Mouse (Mus musculus): ENCODE data around the gene Magea1. TPM values are rescaled to one million over a fixed set of nuclear protein-coding genes. Genes with fewer than 3 reads are reported as not detected.

The Magea1 gene
- polyA plus RNA-seq (2012; rRNA removed; ENCODE audit: low replicate concordance) = not detected in 2 replicates

GRCm38 (mm10) chrX:155089693-155090092, at the start of gene Magea1:
TSS of gene Magea1 (minus strand) at chrX:155089793.

GRCm38 (mm10) chrX:155128312-155128711, 38.7 kb upstream of the Magea1 start, which contains the start of gene Cldn34b2:
TSS of gene Cldn34b2 (minus strand) at chrX:155128412.

GRCm38 (mm10) chrX:155093566-155093965, 4.0 kb upstream of the Magea1 start, which contains the start of gene Magea2:
TSS of gene Magea2 (minus strand) at chrX:155093666.

GRCm38 (mm10) chrX:155063045-155063444, 26.5 kb downstream of the Magea1 start, which contains the start of gene Magea5:
TSS of gene Magea5 (minus strand) at chrX:155063145.

Other genes starting within 250 kb of the Magea1 start
- gene Cldn34b1, start 199.5 kb downstream of the Magea1 start, polyA plus RNA-seq (2012; rRNA removed; ENCODE audit: low replicate concordance) = not detected in 2 replicates
- gene Magea6, start 153.8 kb downstream of the Magea1 start, polyA plus RNA-seq (2012; rRNA removed; ENCODE audit: low replicate concordance) = not detected in 2 replicates
- not detected in 2 replicates for gene Magea3, start 140.3 kb downstream of the Magea1 start, polyA plus RNA-seq (2012; rRNA removed; ENCODE audit: low replicate concordance)
- not detected in 2 replicates for gene Magea8, start 93.9 kb downstream of the Magea1 start, polyA plus RNA-seq (2012; rRNA removed; ENCODE audit: low replicate concordance)
- not detected in 2 replicates for gene Magea5, start 26.6 kb downstream of the Magea1 start, polyA plus RNA-seq (2012; rRNA removed; ENCODE audit: low replicate concordance)
- not detected in 2 replicates for gene Magea2, start 3.9 kb upstream of the Magea1 start, polyA plus RNA-seq (2012; rRNA removed; ENCODE audit: low replicate concordance)
- gene Cldn34b2, start 38.6 kb upstream of the Magea1 start, polyA plus RNA-seq (2012; rRNA removed; ENCODE audit: low replicate concordance) = not detected in 2 replicates
- 6.8 and 7.6 TPM in 2 replicates for gene Sat1, start 126.7 kb upstream of the Magea1 start, polyA plus RNA-seq (2012; rRNA removed; ENCODE audit: low replicate concordance)
- gene Acot9, start 172.7 kb upstream of the Magea1 start, polyA plus RNA-seq (2012; rRNA removed; ENCODE audit: low replicate concordance) = 3.9 and 8.0 TPM in 2 replicates